Mouse (Mus musculus): ENCODE data around the gene Cdh5. TPM values are rescaled to one million over a fixed set of nuclear protein-coding genes. Genes with fewer than 3 reads are reported as not detected.

Gene Cdh5
- 100 TPM for polyA plus RNA-seq (2014; fragmentation: Illumina TruSeq; extraction: RNeasy Lipid Tissue Mini Kit (QIAGEN cat#74804); ENCODE audit: low read depth, low replicate concordance)

DNA sequence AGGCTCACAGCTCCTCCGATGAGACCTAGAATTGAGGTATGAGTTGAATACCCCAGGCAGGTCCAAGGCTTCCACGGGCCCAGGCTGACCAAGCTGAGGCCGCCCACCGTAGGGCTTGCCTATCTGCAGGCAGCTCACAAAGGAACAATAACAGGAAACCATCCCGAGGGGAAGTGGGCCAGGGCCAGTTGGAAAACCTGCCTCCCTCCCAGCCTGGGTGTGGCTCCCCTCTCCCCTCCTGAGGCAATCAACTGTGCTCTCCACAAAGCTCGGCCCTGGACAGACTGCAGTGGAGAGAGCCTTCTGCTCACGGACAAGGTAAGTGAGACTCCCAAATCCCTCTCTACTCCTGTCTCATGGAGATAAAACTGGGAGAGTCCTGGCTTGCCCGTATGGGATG, at the start of gene Cdh5:
TSS of gene Cdh5 (plus strand) at position 211 of the 400 bp plus-strand sequence.

DNA sequence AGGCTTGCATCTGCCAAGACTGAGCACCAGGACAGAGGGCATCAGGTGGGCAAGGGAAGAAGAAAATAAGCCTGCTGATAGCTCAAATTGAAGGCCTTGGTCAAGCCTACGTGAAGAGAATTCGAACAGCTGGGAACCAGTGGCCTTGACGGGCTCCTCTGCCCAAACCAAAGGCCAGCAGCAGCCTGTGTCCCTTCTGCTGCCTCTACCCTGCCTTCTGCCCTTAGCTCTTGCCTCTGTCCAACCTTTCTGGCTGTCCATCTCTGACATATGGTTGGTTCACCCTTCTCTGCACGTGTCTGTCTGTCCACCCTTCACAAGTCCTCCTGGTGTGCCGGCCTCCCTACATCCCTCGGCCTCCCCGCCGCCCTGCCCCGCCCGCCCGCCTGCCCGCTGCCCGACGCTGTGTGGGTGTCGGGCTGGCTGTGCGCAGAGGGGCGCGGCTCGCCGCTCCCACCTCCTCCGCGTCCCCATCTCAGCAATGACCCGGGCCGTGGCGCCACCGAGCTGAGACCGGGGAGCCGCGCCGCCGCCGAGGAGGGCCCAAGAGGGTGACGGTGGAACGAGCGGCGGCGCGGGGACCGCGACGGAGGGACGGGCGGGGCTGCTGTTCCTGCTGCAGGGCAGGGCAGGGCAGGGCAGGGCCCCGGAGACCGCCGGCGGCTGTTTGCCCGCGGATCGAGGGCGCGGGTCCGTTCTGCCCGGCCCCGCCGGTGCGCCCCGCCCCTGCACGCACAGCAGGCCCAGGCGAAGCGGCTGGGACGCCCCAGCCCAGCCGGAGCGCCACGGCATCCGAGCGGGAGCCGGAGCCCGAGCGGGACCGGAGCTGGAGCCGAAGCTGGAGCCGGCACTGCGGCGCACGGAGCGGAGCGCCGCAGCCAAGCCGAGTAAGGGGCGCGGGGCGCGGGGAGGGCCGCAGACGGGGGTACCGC, 69.0 kb downstream of the Cdh5 start, which contains the start of gene Bean1:
TSS of gene Bean1 (plus strand) at position 325 of the 932 bp plus-strand sequence.

Other genes with a start within 250 kb of the Cdh5 start
- 1.4 TPM for gene Bean1, start 68.8 kb downstream of the Cdh5 start, polyA plus RNA-seq (2014; fragmentation: Illumina TruSeq; extraction: RNeasy Lipid Tissue Mini Kit (QIAGEN cat#74804); ENCODE audit: low read depth, low replicate concordance)
- gene Tk2, start 146.9 kb downstream of the Cdh5 start, polyA plus RNA-seq (2014; fragmentation: Illumina TruSeq; extraction: RNeasy Lipid Tissue Mini Kit (QIAGEN cat#74804); ENCODE audit: low read depth, low replicate concordance): 12.0 TPM
- gene Cklf, start 149.2 kb downstream of the Cdh5 start, polyA plus RNA-seq (2014; fragmentation: Illumina TruSeq; extraction: RNeasy Lipid Tissue Mini Kit (QIAGEN cat#74804); ENCODE audit: low read depth, low replicate concordance): 4.0 TPM
- gene Cmtm2a, start 191.6 kb downstream of the Cdh5 start, polyA plus RNA-seq (2014; fragmentation: Illumina TruSeq; extraction: RNeasy Lipid Tissue Mini Kit (QIAGEN cat#74804); ENCODE audit: low read depth, low replicate concordance): not detected
- gene Gm45711, start 208.5 kb downstream of the Cdh5 start, polyA plus RNA-seq (2014; fragmentation: Illumina TruSeq; extraction: RNeasy Lipid Tissue Mini Kit (QIAGEN cat#74804); ENCODE audit: low read depth, low replicate concordance): not detected
- gene Cmtm1, start 208.5 kb downstream of the Cdh5 start, polyA plus RNA-seq (2014; fragmentation: Illumina TruSeq; extraction: RNeasy Lipid Tissue Mini Kit (QIAGEN cat#74804); ENCODE audit: low read depth, low replicate concordance): not detected
- not detected for gene Gm11020, start 219.9 kb downstream of the Cdh5 start, polyA plus RNA-seq (2014; fragmentation: Illumina TruSeq; extraction: RNeasy Lipid Tissue Mini Kit (QIAGEN cat#74804); ENCODE audit: low read depth, low replicate concordance)
- not detected for gene Cmtm2b, start 220.6 kb downstream of the Cdh5 start, polyA plus RNA-seq (2014; fragmentation: Illumina TruSeq; extraction: RNeasy Lipid Tissue Mini Kit (QIAGEN cat#74804); ENCODE audit: low read depth, low replicate concordance)
- gene Cmtm3, start 237.8 kb downstream of the Cdh5 start, polyA plus RNA-seq (2014; fragmentation: Illumina TruSeq; extraction: RNeasy Lipid Tissue Mini Kit (QIAGEN cat#74804); ENCODE audit: low read depth, low replicate concordance): 21.9 TPM

Data from heart, adult 10 weeks (tissue).